Comparison of ENCODE assay signal across 11 mouse cellular contexts in genomic region chr1:171256095-171256818, GRCm38 (mm10). TPM values are rescaled to one million over a fixed set of nuclear protein-coding genes. Genes with fewer than 3 reads are reported as not detected.
DNase-seq lines count a peak whose midpoint lies in the region; ATAC-seq and TF ChIP-seq lines count a peak whose summit lies in the region.
"Had no signal": no experiment of that assay in that cellular context is flagged by ENCODE, and none has a peak within 500 bp of the region (broad histone marks: within the 10 kb centered on the region; RNA-seq: fewer than 3 reads in every experiment).

No protein-coding gene starts in this region.

- WGBS in forebrain, embryonic 13.5 days: 90% methylated on average over 24 of the region's 24 CpGs

- H3K4me3 ChIP-seq in layer of hippocampus, adult 2 months: no peak overlapping the region
- no peak overlapping the region for H3K4me3 ChIP-seq in forebrain, embryonic 13.5 days
- H3K4me3 ChIP-seq: embryonic facial prominence, embryonic 13.5 days; hindbrain, embryonic 15.5 days; liver, embryonic 15.5 days had no signal

- no peaks in the 10 kb centered on the region for H3K27me3 ChIP-seq in forebrain, embryonic 13.5 days
- H3K27me3 ChIP-seq: embryonic facial prominence, embryonic 13.5 days; hindbrain, embryonic 15.5 days had no signal

- peak; percentile 26 for TF ChIP-seq CTCF in layer of hippocampus, adult 2 months (conservative IDR thresholded peaks at IDR 0.05)

- no peak overlapping the region for H3K4me2 ChIP-seq in forebrain, embryonic 13.5 days
- H3K4me2 ChIP-seq: embryonic facial prominence, embryonic 13.5 days; hindbrain, embryonic 15.5 days had no signal

- no peak overlapping the region for H3K9ac ChIP-seq in forebrain, embryonic 13.5 days
- H3K9ac ChIP-seq: embryonic facial prominence, embryonic 13.5 days; hindbrain, embryonic 15.5 days; liver, embryonic 15.5 days had no signal

- ATAC-seq in forebrain, embryonic 13.5 days: no peak

- DNase-seq in adrenal gland, adult (ENCODE audit: inconsistent age in 2 of 2, low spot score in 1 of 2): peak; percentile 71 to 90
- DNase-seq in adrenal gland, postnatal 4 days (ENCODE audit: low spot score in 2 of 2): no peak
- DNase-seq in layer of hippocampus, adult 2 months (ENCODE audit: low spot score in 2 of 2): no peak
- no peak for DNase-seq in layer of hippocampus, adult 9-11 months
- peak; percentile 78 for DNase-seq in adrenal gland, postnatal 10 days
- peak; percentile 66 to 84 for DNase-seq in kidney, postnatal 25 days
- no peak for DNase-seq in layer of hippocampus, adult 11-12 months (ENCODE audit: low spot score)

- peaks cover 15% of the 10 kb centered on the region for H3K4me1 ChIP-seq in forebrain, embryonic 13.5 days

- no peak overlapping the region for H3K27ac ChIP-seq in layer of hippocampus, adult 2 months
- no peak overlapping the region for H3K27ac ChIP-seq in forebrain, embryonic 13.5 days
- H3K27ac ChIP-seq: embryonic facial prominence, embryonic 13.5 days; hindbrain, embryonic 15.5 days; liver, embryonic 15.5 days had no signal

- H3K36me3 ChIP-seq in forebrain, embryonic 13.5 days (ENCODE audit: poor library complexity, severe bottlenecking): peaks cover 11% of the 10 kb centered on the region; the same call in 1 of the 2 replicates
- H3K36me3 ChIP-seq: hindbrain, embryonic 15.5 days; liver, embryonic 15.5 days had no signal

- H3K9me3 ChIP-seq in forebrain, embryonic 13.5 days (replicated peaks): no peaks in the 10 kb centered on the region
- H3K9me3 ChIP-seq: embryonic facial prominence, embryonic 13.5 days; hindbrain, embryonic 15.5 days; liver, embryonic 15.5 days had no signal

RNA-seq across cellular contexts. Expression of gene Ndufs2, which starts 5.1 kb away (rescaled TPM):
- 100 to 1,000 TPM; 446 to 477 TPM for total RNA-seq in adrenal gland, postnatal 4 days (2021)
- total RNA-seq in layer of hippocampus, adult 2 months (2021): 100 to 1,000 TPM; 254 to 273 TPM
- total RNA-seq in adrenal gland, postnatal 10 days (2021): 1,000 to 10,000 TPM in 1 of 2 experiments, 100 to 1,000 TPM in 1; 996 to 1,019 TPM
- polyA plus RNA-seq in forebrain, embryonic 13.5 days (2015; fragmentation: Nextera tagmentation; extraction: Ambion mirVana): 216 and 221 TPM in 2 replicates

RNA-seq across cellular contexts. Expression of gene Adamts4, which starts 6.0 kb away (rescaled TPM):
- total RNA-seq in adrenal gland, postnatal 4 days (2021): 1 to 10 TPM; 4.3 to 4.5 TPM
- 10 to 100 TPM in 1 of 2 experiments, 1 to 10 TPM in 1; 9.6 to 10.9 TPM for total RNA-seq in layer of hippocampus, adult 2 months (2021)
- total RNA-seq in adrenal gland, postnatal 10 days (2021): 1 to 10 TPM; 4.0 to 5.1 TPM
- 6.9 and 7.3 TPM in 2 replicates for polyA plus RNA-seq in forebrain, embryonic 13.5 days (2015; fragmentation: Nextera tagmentation; extraction: Ambion mirVana)

RNA-seq across cellular contexts. Expression of gene B4galt3, which starts 13.9 kb away (rescaled TPM):
- 10 to 100 TPM; 48.4 to 56.3 TPM for total RNA-seq in adrenal gland, postnatal 4 days (2021)
- total RNA-seq in layer of hippocampus, adult 2 months (2021): 10 to 100 TPM; 73.1 to 79.3 TPM
- total RNA-seq in adrenal gland, postnatal 10 days (2021): 10 to 100 TPM; 28.9 to 34.7 TPM
- 89.0 and 95.3 TPM in 2 replicates for polyA plus RNA-seq in forebrain, embryonic 13.5 days (2015; fragmentation: Nextera tagmentation; extraction: Ambion mirVana)

RNA-seq across cellular contexts. Expression of gene Fcer1g, which starts 22.1 kb away (rescaled TPM):
- 10 to 100 TPM; 22.4 to 23.2 TPM for total RNA-seq in adrenal gland, postnatal 4 days (2021)
- 10 to 100 TPM; 14.9 to 17.2 TPM for total RNA-seq in layer of hippocampus, adult 2 months (2021)
- 10 to 100 TPM; 14.4 to 19.2 TPM for total RNA-seq in adrenal gland, postnatal 10 days (2021)
- 12.3 and 12.8 TPM in 2 replicates for polyA plus RNA-seq in forebrain, embryonic 13.5 days (2015; fragmentation: Nextera tagmentation; extraction: Ambion mirVana)

RNA-seq across cellular contexts. Expression of gene Ppox, which starts 24.7 kb away (rescaled TPM):
- 10 to 100 TPM; 55.8 to 57.1 TPM for total RNA-seq in adrenal gland, postnatal 4 days (2021)
- 10 to 100 TPM; 31.2 to 42.1 TPM for total RNA-seq in layer of hippocampus, adult 2 months (2021)
- 10 to 100 TPM; 30.8 to 43.8 TPM for total RNA-seq in adrenal gland, postnatal 10 days (2021)
- 50.3 and 51.0 TPM in 2 replicates for polyA plus RNA-seq in forebrain, embryonic 13.5 days (2015; fragmentation: Nextera tagmentation; extraction: Ambion mirVana)

Comparison
In these comparisons a context has a peak if more than half of its experiments do, and no peak if none do; other contexts are left out.
1. DNase-seq: peak in adrenal gland, adult (2 of 2), adrenal gland, postnatal 10 days (single experiment) and kidney, postnatal 25 days (2 of 2); none in adrenal gland, postnatal 4 days (0 of 2), layer of hippocampus, adult 2 months (0 of 2), layer of hippocampus, adult 9-11 months (single experiment) and layer of hippocampus, adult 11-12 months (single experiment).